Mouse (Mus musculus): ENCODE measurements around the gene Wdr19.

The Wdr19 gene

GRCm38 (mm10) chr5:65305516-65305915 lies 106.0 kb downstream of the Wdr19 start:
- DNase-seq = no peak

GRCm38 (mm10) chr5:65308208-65308607 lies 108.7 kb downstream of the Wdr19 start:
- DNase-seq = no peak

- DNase-seq = no peak
Measured at GRCm38 (mm10) chr5:65308866-65309265, 109.4 kb downstream of the Wdr19 start.
